Mouse (Mus musculus) spleen, postnatal 4 days (tissue): ENCODE measurements around the gene Sept14.

ENCODE experiments used
- DNase-seq, 2 experiments: peaks; one replicate each; pipeline ENCODE4 v3.0.0; 2022; ENCODE audit warnings: low spot score in 2 of 2

Gene Sept14

GRCm38 (mm10) chr5:129669453-129670035 lies 38.8 kb downstream of the Sept14 start:
- DNase-seq = no peak

GRCm38 (mm10) chr5:129667851-129668250 lies 40.5 kb downstream of the Sept14 start:
- no peak for DNase-seq

DNA sequence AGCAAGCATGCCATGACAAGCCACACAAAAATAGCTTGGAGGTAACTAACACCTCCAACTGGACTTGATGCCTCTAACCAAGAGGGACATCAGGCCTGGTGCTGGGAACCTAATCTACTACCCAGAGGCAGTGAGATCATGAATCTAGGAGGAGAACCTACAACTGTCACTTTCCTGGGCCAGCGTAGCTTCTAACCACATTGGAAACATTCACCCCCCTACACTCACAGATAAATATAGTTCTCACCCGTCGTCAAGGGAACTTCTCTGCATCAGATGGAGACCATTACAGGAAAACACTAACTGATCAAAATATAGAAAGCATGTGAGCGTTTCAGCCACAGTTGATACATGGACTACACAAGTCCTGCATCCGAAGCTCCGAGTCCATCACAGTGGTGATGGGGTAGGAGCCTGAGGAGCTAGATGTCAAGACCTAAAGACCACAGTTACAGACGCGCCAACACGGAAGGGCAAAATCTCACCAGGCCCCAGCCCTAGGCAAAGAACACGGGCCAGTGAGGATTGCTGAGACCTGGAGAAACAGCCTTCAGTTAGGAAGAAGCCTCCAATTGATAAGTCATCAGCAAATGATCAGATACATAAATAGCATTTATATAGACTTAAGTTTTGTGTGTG lies 41.9 kb downstream of the Sept14 start:
- no peak for DNase-seq

DNA sequence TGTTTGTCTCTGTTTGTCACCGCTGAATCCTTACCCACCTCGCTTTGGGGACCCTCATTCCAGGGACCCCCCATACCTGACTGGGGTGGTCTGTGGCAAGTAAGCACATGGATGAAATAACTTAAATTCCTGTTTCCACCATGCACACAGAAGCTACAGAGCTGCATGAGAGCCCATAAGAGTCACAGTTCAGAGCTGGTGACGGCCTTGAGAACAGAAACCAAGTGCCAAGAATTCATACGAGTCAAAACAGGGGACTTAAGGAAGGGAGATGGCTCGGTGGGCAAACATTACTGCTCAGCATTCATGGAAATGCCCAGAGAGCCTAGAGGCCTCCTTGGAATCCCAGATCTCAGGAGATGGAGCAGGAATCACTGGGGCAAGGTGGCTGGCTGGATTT lies 44.2 kb downstream of the Sept14 start:
- DNase-seq = no peak

- DNase-seq = no peak
Measured at GRCm38 (mm10) chr5:129657931-129658330, 50.4 kb downstream of the Sept14 start.

DNA sequence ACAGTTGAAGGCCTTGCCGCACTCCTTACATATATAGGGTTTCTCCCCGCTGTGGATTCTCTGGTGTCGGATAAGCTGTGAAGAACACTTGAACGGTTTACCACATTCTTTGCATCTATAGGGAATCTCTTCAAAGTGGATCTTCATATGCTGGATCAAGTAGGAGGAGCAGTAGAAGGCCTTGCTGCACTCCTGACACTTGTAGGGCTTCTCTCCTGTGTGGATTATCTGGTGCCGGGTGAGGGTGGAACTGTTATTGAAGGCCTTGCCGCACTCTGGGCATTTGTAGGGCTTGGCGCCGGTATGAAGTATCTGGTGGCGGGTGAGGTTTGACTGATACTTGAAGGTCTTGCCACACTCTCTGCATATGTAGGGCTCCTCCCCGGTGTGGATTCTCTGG lies 51.3 kb downstream of the Sept14 start:
- DNase-seq = no peak

DNA sequence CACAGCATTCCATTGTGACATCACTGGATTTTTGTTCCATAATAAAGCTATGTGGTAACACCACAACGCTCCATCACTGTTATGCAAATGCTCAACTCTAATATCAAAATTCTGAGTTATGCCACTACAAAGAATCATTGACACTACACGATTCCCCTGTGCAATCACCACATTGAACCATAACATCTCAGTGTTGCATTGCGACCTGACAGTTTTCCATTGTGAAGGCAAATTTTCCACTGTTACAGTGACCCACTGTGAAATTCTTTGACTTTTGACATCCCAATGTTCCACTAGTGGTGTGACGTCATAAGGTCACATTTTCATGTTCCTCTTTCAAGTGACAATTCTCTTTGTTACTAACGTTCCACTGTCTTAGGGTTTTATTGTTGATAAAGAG lies 57.5 kb downstream of the Sept14 start:
- DNase-seq = no peak
